Comparison of ENCODE assay signal across 8 mouse cellular contexts in the genomic region with DNA sequence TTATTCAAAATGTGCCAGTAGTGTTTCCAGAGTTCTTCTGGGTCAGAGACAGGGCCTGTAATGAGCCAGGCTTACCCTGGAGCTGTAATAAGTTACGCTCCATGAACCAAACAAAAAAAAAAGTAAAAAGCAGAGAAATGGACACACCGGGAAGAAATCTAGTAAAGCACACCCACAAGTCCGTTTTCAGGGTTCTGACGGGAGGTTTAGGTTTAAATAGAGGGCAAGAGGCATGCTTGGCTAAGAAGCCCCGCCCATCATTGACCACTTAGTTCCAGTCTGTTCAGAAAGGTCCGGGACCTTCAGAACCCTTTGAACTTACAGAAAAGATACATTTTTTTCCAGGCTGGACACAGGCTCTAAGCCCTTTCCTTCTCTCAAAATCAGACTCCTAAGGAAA. TPM values are rescaled to one million over a fixed set of nuclear protein-coding genes. Genes with fewer than 3 reads are reported as not detected.
DNase-seq lines count a peak whose midpoint lies in the region; ATAC-seq and TF ChIP-seq lines count a peak whose summit lies in the region.

No protein-coding gene starts in this region.

- H3K4me3 ChIP-seq in erythroblast, embryonic 14.5 days (replicated peaks) = peak overlapping the region; percentile 96
- peak overlapping the region; percentile 88 for H3K4me3 ChIP-seq in neural tube, embryonic 11.5 days (ENCODE audit: low read depth, low read length)
- peak overlapping the region; percentile 87 for H3K4me3 ChIP-seq in limb, embryonic 14.5 days (replicated peaks; ENCODE audit: low read length)
- H3K4me3 ChIP-seq in stomach, embryonic 16.5 days (replicated peaks; ENCODE audit: low read length) = peak overlapping the region; percentile 90

- no peak for TF ChIP-seq POLR2A in limb, embryonic 14.5 days (IDR thresholded peaks at IDR 0.05; ENCODE audit: borderline replicate concordance, extremely low read depth, insufficient read depth, insufficient read length)

- H3K27me3 ChIP-seq in erythroblast, embryonic 14.5 days (ENCODE audit: control insufficient read depth) = no peaks in the 10 kb centered on the region
- no peaks in the 10 kb centered on the region for H3K27me3 ChIP-seq in neural tube, embryonic 11.5 days (ENCODE audit: control insufficient read depth, insufficient read depth, low read length)
- no peaks in the 10 kb centered on the region for H3K27me3 ChIP-seq in limb, embryonic 14.5 days (ENCODE audit: control insufficient read depth, insufficient read depth, low read length)
- H3K27me3 ChIP-seq in stomach, embryonic 16.5 days (ENCODE audit: control insufficient read depth, insufficient read depth, low read length) = no peaks in the 10 kb centered on the region

- no peak overlapping the region for H3K9ac ChIP-seq in neural tube, embryonic 11.5 days (ENCODE audit: low read length)
- peak overlapping the region; percentile 85; the same call in 1 of the 2 replicates for H3K9ac ChIP-seq in limb, embryonic 14.5 days (ENCODE audit: low read depth, low read length, severe bottlenecking)
- peak overlapping the region; percentile 90; the same call in 1 of the 2 replicates for H3K9ac ChIP-seq in stomach, embryonic 16.5 days (ENCODE audit: low read length)

- DNase-seq in neural tube, embryonic 11.5 days (ENCODE audit: low spot score) = no peak
- DNase-seq in neural tube, embryonic 10.5 days (ENCODE audit: extremely low spot score, low spot score) = no peak
- DNase-seq in limb, embryonic 14.5 days (ENCODE audit: low spot score) = no peak
- no peak for DNase-seq in layer of hippocampus, postnatal 10 days (ENCODE audit: low spot score in 2 of 2)
- no peak for DNase-seq in right cerebral cortex, postnatal 36 days (ENCODE audit: low spot score in 2 of 2)

- no peaks in the 10 kb centered on the region for H3K9me3 ChIP-seq in erythroblast, embryonic 14.5 days (ENCODE audit: control insufficient read depth, low read length)
- no peaks in the 10 kb centered on the region for H3K9me3 ChIP-seq in neural tube, embryonic 11.5 days (ENCODE audit: control insufficient read depth, low read length)
- no peaks in the 10 kb centered on the region for H3K9me3 ChIP-seq in limb, embryonic 14.5 days (ENCODE audit: control insufficient read depth, low read length)
- no peaks in the 10 kb centered on the region for H3K9me3 ChIP-seq in stomach, embryonic 16.5 days (replicated peaks; ENCODE audit: control insufficient read depth, low read length)

- WGBS in neural tube, embryonic 11.5 days = 39% methylated on average over 6 of the region's 6 CpGs
- 35% methylated on average over 6 of the region's 6 CpGs for WGBS in limb, embryonic 14.5 days
- 28% methylated on average over 6 of the region's 6 CpGs for WGBS in stomach, embryonic 16.5 days

- H3K4me1 ChIP-seq in erythroblast, embryonic 14.5 days (ENCODE audit: control insufficient read depth) = peaks cover 45% of the 10 kb centered on the region
- peaks cover 11% of the 10 kb centered on the region for H3K4me1 ChIP-seq in neural tube, embryonic 11.5 days (ENCODE audit: control insufficient read depth, insufficient read depth, low read length)
- 0 out of 2 replicates have a peak, but pooled peaks cover 3% of the 10 kb centered on the region for H3K4me1 ChIP-seq in limb, embryonic 14.5 days (ENCODE audit: control insufficient read depth, insufficient read depth, low read length)
- H3K4me1 ChIP-seq in stomach, embryonic 16.5 days (ENCODE audit: control insufficient read depth, insufficient read depth, low read length) = peaks cover 23% of the 10 kb centered on the region

- ATAC-seq in erythroblast, adult 5-6 weeks (replicated peaks; ENCODE audit: low FRiP score, poor library complexity, severe bottlenecking) = no peak
- ATAC-seq in neural tube, embryonic 11.5 days (ENCODE audit: insufficient read depth, low FRiP score, low TSS enrichment) = no peak; the same call in 1 of the 2 replicates
- ATAC-seq in limb, embryonic 14.5 days (ENCODE audit: low FRiP score, low read depth) = no peak
- no peak for ATAC-seq in stomach, embryonic 16.5 days (ENCODE audit: insufficient read depth, low FRiP score)

- H3K27ac ChIP-seq in neural tube, embryonic 11.5 days (ENCODE audit: low read depth, low read length) = no peak overlapping the region
- H3K27ac ChIP-seq in limb, embryonic 14.5 days (replicated peaks; ENCODE audit: low read depth, low read length) = no peak overlapping the region
- H3K27ac ChIP-seq in stomach, embryonic 16.5 days (ENCODE audit: low read length) = peak overlapping the region; percentile 90; the same call in 1 of the 2 replicates

- H3K4me2 ChIP-seq in neural tube, embryonic 11.5 days (ENCODE audit: low read depth) = peak overlapping the region; percentile 75
- peak overlapping the region; percentile 80 for H3K4me2 ChIP-seq in limb, embryonic 14.5 days (replicated peaks; ENCODE audit: low read depth, low read length, severe bottlenecking)
- H3K4me2 ChIP-seq in stomach, embryonic 16.5 days (ENCODE audit: low read depth, low read length) = peak overlapping the region; percentile 76

- H3K36me3 ChIP-seq in erythroblast, embryonic 14.5 days (ENCODE audit: control insufficient read depth) = peaks cover 25% of the 10 kb centered on the region
- H3K36me3 ChIP-seq in neural tube, embryonic 11.5 days (ENCODE audit: control insufficient read depth, insufficient read depth, low read length) = no peaks in the 10 kb centered on the region
- peaks cover 6% of the 10 kb centered on the region; the same call in 1 of the 2 replicates for H3K36me3 ChIP-seq in limb, embryonic 14.5 days (ENCODE audit: control insufficient read depth, insufficient read depth, low read length)
- no peaks in the 10 kb centered on the region for H3K36me3 ChIP-seq in stomach, embryonic 16.5 days (ENCODE audit: control insufficient read depth, insufficient read depth, low read length)

RNA-seq across cellular contexts. Expression of gene Gde1, which starts 0.5 kb away (rescaled TPM):
- 7.3 and 8.4 TPM in 2 replicates for polyA plus RNA-seq in erythroblast, embryonic 14.5 days (2012)
- total RNA-seq in erythroblast, adult 5-6 weeks (2015; ENCODE audit: low replicate concordance) = 17.1 and 23.0 TPM in 2 replicates
- total RNA-seq in erythroblast, adult 5-6 weeks (2017; ENCODE audit: low replicate concordance) = 11.6 and 19.3 TPM in 2 replicates
- 109 and 114 TPM in 2 replicates for polyA plus RNA-seq in neural tube, embryonic 11.5 days (2014; fragmentation: Nextera tagmentation; extraction: Ambion mirVana)
- 72.4 and 153 TPM in 2 replicates for polyA plus RNA-seq in limb, embryonic 14.5 days (2012; rRNA removed)
- polyA plus RNA-seq in limb, embryonic 14.5 days (2014; fragmentation: Nextera tagmentation; extraction: Ambion mirVana) = 81.3 and 89.9 TPM in 2 replicates
- polyA plus RNA-seq in stomach, embryonic 16.5 days (2015; fragmentation: Nextera tagmentation; extraction: Ambion mirVana) = 110 and 116 TPM in 2 replicates
- total RNA-seq in layer of hippocampus, postnatal 10 days (2021) = 100 to 1,000 TPM; 201 to 207 TPM

RNA-seq across cellular contexts. Expression of gene Ccp110, which starts 6.3 kb away (rescaled TPM):
- 0.18 and 0.22 TPM in 2 replicates for polyA plus RNA-seq in erythroblast, embryonic 14.5 days (2012)
- 18.3 and 25.1 TPM in 2 replicates for total RNA-seq in erythroblast, adult 5-6 weeks (2015; ENCODE audit: low replicate concordance)
- 20.1 and 27.7 TPM in 2 replicates for total RNA-seq in erythroblast, adult 5-6 weeks (2017; ENCODE audit: low replicate concordance)
- polyA plus RNA-seq in neural tube, embryonic 11.5 days (2014; fragmentation: Nextera tagmentation; extraction: Ambion mirVana) = 20.7 and 22.1 TPM in 2 replicates
- polyA plus RNA-seq in limb, embryonic 14.5 days (2012; rRNA removed) = 39.0 and 42.6 TPM in 2 replicates
- polyA plus RNA-seq in limb, embryonic 14.5 days (2014; fragmentation: Nextera tagmentation; extraction: Ambion mirVana) = 8.8 and 10.8 TPM in 2 replicates
- 14.5 and 16.7 TPM in 2 replicates for polyA plus RNA-seq in stomach, embryonic 16.5 days (2015; fragmentation: Nextera tagmentation; extraction: Ambion mirVana)
- total RNA-seq in layer of hippocampus, postnatal 10 days (2021) = 10 to 100 TPM; 31.5 to 34.1 TPM

RNA-seq across cellular contexts. Expression of gene Vps35l, which starts 34.0 kb away (rescaled TPM):
- polyA plus RNA-seq in erythroblast, embryonic 14.5 days (2012) = 1.1 and 1.2 TPM in 2 replicates
- total RNA-seq in erythroblast, adult 5-6 weeks (2015; ENCODE audit: low replicate concordance) = 18.1 and 21.1 TPM in 2 replicates
- 28.6 and 32.9 TPM in 2 replicates for total RNA-seq in erythroblast, adult 5-6 weeks (2017; ENCODE audit: low replicate concordance)
- polyA plus RNA-seq in neural tube, embryonic 11.5 days (2014; fragmentation: Nextera tagmentation; extraction: Ambion mirVana) = 77.7 and 80.5 TPM in 2 replicates
- polyA plus RNA-seq in limb, embryonic 14.5 days (2012; rRNA removed) = 48.8 and 59.8 TPM in 2 replicates
- 65.8 and 67.1 TPM in 2 replicates for polyA plus RNA-seq in limb, embryonic 14.5 days (2014; fragmentation: Nextera tagmentation; extraction: Ambion mirVana)
- 57.2 and 60.7 TPM in 2 replicates for polyA plus RNA-seq in stomach, embryonic 16.5 days (2015; fragmentation: Nextera tagmentation; extraction: Ambion mirVana)
- 10 to 100 TPM; 71.1 to 77.8 TPM for total RNA-seq in layer of hippocampus, postnatal 10 days (2021)

Comparison
In these comparisons a context has a peak if more than half of its experiments do, and no peak if none do; other contexts are left out.
1. RNA of gene Vps35l, which starts 34.0 kb away (polyA plus RNA-seq): 77.7 to 80.5 TPM in neural tube, embryonic 11.5 days, 48.8 to 67.1 TPM in limb, embryonic 14.5 days and 57.2 to 60.7 TPM in stomach, embryonic 16.5 days; 1.1 to 1.2 TPM in erythroblast, embryonic 14.5 days; every median in the first group is over 10 times any median in the second.
2. Peak in every context shown above with its lines, with median percentiles within 50 percentile points of each other: H3K4me3 ChIP-seq and H3K4me2 ChIP-seq.